ENCODE assay signal across 8 mouse cellular contexts in genomic region chr2:163534958-163535524, GRCm38 (mm10). TPM values are rescaled to one million over a fixed set of nuclear protein-coding genes. Genes with fewer than 3 reads are reported as not detected.
DNase-seq lines count a peak whose midpoint lies in the region; ATAC-seq lines count a peak whose summit lies in the region.

No protein-coding gene starts in this region.

- 8% methylated on average over 22 of the region's 22 CpGs for whole genome bisulfite sequencing in hindbrain, embryonic 16.5 days

- H3K27me3 ChIP-seq in hindbrain, embryonic 16.5 days (replicated peaks; ENCODE audit: control insufficient read depth, insufficient read depth, low read length) = peaks cover 3% of the 10 kb centered on the region; the same call in 1 of the 2 replicates

- ATAC-seq in hindbrain, embryonic 16.5 days = peak; percentile 90

- H3K4me3 ChIP-seq in hindbrain, embryonic 16.5 days (ENCODE audit: low read length) = peak overlapping the region; percentile 40

- DNase-seq in WW6 (ENCODE audit: low read depth, low spot score) = peak; percentile 78
- DNase-seq in cerebellum, postnatal 36 days = peak; percentile 90 to 95
- peak; percentile 88 for DNase-seq in gastrocnemius, adult 18-20 months (ENCODE audit: low spot score)
- peak; percentile 91 to 96 for DNase-seq in left cerebral cortex, adult 18-20 months (ENCODE audit: low spot score in 2 of 2)
- peak; percentile 86 to 89 for DNase-seq in lung, postnatal 4 days
- peak; percentile 91 for DNase-seq in retina, postnatal 1 day
- DNase-seq in thymus, postnatal 4 days = peak; percentile 93

- peaks cover 5% of the 10 kb centered on the region for H3K4me1 ChIP-seq in hindbrain, embryonic 16.5 days (ENCODE audit: control insufficient read depth, insufficient read depth, low read depth, low read length)

- H3K27ac ChIP-seq in hindbrain, embryonic 16.5 days (ENCODE audit: low read depth, low read length) = no peak overlapping the region; the same call in 1 of the 2 replicates

- H3K36me3 ChIP-seq in hindbrain, embryonic 16.5 days (ENCODE audit: control insufficient read depth, insufficient read depth, low read length) = no peaks in the 10 kb centered on the region

- peak overlapping the region; percentile 83 for H3K4me2 ChIP-seq in hindbrain, embryonic 16.5 days (ENCODE audit: low read length)

- peak overlapping the region; percentile 69 for H3K9ac ChIP-seq in hindbrain, embryonic 16.5 days (ENCODE audit: low read depth, low read length)

- no peaks in the 10 kb centered on the region for H3K9me3 ChIP-seq in hindbrain, embryonic 16.5 days (ENCODE audit: control insufficient read depth, low read length)

RNA-seq across cellular contexts. Expression of gene Hnf4a, which starts 28.4 kb away (rescaled TPM):
- total RNA-seq in gastrocnemius, adult 18-20 months (2021) = under 1 TPM; 0.21 to 0.28 TPM
- polyA plus RNA-seq in hindbrain, embryonic 16.5 days (2015; fragmentation: Nextera tagmentation; extraction: Ambion mirVana) = 0.05 TPM in 1 of 2 replicates, not detected in the other
- not detected for total RNA-seq in left cerebral cortex, adult 18-20 months (2021)

RNA-seq across cellular contexts. Expression of gene R3hdml, which starts 42.9 kb away (rescaled TPM):
- total RNA-seq in gastrocnemius, adult 18-20 months (2021) = not detected
- 0.34 and 1.0 TPM in 2 replicates for polyA plus RNA-seq in hindbrain, embryonic 16.5 days (2015; fragmentation: Nextera tagmentation; extraction: Ambion mirVana)
- not detected for total RNA-seq in left cerebral cortex, adult 18-20 months (2021)
